Mouse (Mus musculus) telencephalon, adult 2 months (tissue): ENCODE results near the gene Szt2.

Source experiments
- DNase-seq: peaks from one replicate; pipeline ENCODE4 v3.0.0-alpha.2; 2011; ENCODE audit warnings: low read depth, low spot score

Szt2 gene

DNA sequence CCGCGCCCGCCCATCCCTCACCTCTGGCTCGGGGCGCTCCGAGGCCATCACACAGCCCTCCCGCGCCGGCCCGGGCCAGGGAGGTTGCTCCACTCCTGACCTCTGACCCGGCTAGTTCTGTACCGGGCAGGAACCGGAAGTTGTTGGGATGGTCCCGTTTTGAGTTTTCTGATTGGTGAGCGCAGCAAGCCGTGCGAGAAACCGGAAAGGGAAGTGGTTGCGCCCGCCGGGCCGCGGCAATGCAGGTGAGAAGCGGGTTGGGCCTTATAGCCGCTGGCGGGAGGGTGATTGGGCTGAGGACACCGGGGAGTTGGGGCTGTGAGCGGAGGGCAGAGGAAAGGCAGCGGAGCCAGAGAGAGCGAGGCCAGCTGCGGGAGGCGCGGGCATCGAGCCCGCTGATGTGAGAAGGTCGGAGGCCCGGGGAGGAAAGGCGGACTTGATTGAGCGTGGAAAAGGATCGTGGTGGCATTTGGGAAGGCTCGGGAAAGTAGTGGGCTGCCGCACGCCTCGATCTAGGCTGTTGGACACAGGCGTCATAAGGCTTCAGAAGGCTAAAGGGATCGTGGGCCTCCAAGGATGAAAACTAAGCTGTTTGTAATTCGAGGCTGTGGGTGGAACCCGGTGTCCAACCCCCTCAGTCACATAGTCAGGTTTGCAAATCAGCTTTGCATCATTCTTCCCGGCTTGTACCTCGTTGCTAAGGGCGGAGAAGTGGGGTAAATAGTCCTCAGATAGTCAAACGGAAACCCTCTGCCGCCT, at the start of gene Szt2, which contains the start of gene Med8:
TSS of gene Szt2 (minus strand) at position 132 of the 759 bp plus-strand sequence.
TSS of gene Med8 (plus strand) at position 196 of the 759 bp plus-strand sequence.
- DNase-seq, result peak; percentile 95

DNA sequence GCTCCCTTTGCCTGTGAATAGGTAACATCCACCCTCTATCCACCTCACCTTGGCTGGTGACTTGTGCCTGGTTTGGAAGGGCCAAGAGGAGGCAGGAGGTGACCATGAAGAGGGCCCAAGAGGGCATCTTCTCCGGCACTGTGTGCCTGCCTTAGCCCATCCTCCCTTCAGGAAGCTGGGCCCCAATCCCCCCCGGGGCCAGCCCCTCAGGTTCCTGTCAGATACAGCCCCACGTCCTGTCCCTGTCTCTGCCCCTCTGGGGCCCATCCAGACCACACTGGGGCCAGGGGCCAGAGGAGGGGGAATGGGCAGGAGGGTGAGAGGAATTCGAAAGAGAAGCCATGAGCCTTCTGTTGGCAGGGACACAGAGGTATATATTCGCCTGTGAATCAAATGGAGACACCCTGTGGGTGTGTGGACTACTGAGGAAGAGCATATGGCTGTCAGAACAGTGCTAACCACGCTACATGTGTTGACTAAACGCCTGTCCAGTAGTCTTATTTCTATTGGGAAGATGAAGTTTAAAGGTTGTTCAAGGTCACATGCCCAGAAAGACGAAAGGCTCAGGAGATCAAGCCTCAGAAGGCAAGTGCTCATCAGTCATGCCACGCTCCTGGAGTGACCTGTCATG, 48.4 kb upstream of the Szt2 start, which contains the start of gene Mpl:
TSS of gene Mpl (minus strand) at position 169 of the 631 bp plus-strand sequence.
- DNase-seq, result no peak

DNA sequence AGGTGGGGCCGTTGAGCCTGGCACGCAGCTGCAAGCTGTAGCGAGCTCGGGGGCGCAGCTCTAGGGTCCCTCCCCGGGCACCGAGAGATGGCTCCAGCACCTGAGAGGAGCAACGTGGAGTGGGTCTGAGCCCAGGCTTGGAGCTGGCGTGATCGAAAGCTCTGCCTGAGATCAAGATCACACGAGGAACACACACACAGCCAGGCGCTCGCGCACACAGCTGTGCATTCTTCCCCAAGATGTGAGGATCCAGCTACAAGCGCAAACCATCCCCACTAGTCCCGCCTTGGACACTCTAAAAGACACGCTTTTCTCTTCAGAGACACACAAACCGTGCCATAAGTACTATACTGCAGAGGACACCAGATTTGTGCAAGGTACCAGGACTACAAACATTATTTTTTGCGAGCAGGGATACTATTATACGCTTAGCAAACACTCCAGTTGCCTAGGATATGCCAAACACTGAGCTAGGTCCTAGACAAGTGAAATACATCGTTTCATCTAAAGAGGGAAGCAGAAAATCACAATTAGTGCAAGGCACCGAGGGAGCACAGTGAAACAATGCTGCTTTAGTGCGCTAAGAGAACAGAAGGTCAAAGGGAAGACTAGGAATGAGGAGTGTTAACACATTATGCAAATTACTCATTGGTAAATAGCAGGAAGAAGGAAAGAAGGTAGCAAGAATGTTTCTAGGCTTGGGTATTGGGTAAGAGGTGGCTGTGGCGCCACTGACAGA, 37.5 kb upstream of the Szt2 start:
- no peak for DNase-seq

GRCm38 (mm10) chr4:118445781-118446414, 36.8 kb upstream of the Szt2 start:
- no peak for DNase-seq

- DNase-seq, result peak; percentile 58
Observed at GRCm38 (mm10) chr4:118445088-118445487, 36.0 kb upstream of the Szt2 start.

GRCm38 (mm10) chr4:118437829-118438253, 28.8 kb upstream of the Szt2 start:
- DNase-seq, result no peak

DNA sequence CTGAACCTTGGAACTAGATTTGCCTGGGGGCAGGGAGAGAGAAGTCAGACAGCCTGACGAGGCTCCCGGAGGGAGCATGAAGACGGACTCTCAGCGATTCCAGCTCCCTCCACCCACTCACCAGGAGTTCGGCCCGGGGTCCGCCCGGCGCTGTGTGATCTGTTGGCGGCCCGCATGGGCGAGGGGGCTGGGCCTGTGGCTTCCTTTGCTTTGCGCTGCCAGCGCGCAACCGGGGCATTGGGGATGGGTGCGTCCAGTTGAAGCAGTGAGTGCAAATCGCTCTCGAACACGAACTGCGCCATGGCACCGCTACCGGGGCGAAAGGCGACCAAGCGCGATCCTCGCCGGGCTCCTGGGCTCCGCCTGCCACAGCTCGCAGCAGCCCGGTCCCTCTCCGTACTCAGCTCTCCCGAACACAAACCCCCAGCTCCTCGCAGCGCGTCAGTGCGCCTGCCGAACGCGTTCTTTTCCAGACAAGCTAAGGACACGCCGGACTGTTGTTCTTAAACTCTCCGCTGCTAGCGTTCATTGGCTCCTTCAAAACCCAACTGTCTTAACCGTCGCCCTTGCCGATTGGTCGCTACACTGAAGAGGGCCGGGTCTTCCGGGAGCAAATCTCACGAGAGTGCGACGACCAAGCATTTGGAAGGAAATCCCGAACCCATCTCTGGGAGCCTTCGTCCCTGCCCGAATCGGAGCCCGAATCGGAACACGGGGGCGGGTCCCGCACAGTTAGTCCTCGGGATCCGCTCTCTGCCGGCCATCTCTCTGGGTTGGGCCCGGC, 27.9 kb upstream of the Szt2 start, which contains the start of gene Cdc20:
TSS of gene Cdc20 (minus strand) at position 533 of the 784 bp plus-strand sequence.
- peak; percentile 93 for DNase-seq

DNA sequence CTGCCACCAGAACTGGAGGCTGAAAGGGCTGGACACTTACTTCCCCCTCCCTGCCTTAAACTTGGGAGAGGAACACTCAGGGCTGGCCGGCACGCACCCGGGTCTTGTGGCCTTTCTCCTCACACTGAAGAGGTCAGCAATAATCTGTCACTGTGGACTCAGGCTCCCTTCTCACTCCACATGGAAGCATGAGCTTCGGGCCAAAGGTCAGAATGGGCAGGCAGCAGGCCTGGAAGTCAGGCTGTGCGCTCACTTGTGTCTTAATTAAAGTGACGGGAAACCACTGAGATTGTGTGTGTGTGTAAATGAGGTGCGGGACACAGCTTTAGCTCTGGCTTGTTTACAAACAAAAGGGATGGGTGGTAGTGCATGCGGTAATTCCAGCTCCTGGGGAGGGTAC, 23.3 kb upstream of the Szt2 start:
- DNase-seq, result no peak

DNA sequence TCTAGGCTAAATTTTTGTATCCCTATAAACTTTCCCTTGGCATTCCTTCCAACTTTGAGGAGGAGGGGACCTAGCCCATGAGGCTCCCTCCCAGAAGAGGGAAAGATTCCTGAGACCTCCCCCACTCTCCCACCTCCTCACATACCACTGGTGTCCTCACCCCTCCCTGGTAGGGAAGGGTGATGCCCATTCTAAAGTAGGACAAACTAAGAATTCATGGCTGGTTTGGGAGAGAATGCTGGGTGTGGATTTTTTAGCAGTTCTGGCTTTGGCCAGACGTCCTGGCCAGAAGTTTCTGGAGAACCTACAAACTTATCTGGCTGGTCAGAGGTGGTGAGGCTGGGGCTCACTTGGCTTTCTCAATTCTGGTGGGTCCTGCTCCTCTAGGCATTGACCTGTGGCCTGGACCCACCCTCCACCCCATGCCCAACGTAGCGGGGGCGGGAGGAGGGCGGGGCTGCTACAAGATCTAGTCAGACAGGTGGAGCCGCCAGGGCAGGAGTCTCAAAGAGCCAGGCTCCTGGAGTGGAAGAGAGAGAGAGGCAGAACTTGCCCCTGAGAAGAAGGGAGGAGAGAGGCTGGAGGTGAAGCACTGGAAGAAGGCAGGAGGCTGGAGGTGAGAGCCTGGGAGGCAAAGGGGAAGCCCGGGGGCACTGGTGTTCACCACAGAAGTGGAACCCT, 20.3 kb upstream of the Szt2 start:
- no peak for DNase-seq

DNA sequence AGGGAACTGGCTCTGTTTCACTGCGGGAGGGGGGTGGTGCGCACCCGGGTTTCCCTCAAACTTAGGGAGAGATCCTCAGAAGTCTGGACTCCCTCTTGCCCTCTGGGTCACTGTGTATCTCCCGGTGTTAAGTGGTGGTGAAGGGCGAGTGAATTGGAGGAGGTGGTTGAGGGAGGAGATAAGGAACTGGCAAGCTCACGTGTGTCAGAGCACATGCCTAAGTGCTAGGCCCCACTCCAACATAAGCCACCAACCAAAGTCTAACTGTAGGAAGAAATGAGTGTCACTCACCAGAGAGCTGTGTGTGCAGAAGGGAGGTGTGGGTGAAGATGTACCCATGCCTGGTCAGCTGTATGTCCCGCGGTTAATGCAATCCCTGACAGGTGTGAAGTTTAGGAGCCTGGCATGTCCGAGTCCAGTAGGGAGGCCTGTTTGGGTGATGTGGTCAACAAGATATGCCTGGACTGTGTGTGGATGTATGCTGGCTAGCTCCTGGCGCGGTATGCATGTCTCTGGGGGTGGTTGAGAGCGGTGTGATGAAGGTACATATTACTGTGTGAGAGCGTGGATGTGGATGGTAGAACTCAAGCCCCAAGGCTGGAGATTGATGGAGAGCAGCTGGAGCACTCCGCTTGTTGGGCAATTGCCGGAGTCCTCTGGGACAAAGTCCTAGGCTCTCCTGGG, 19.6 kb upstream of the Szt2 start:
- no peak for DNase-seq

DNA sequence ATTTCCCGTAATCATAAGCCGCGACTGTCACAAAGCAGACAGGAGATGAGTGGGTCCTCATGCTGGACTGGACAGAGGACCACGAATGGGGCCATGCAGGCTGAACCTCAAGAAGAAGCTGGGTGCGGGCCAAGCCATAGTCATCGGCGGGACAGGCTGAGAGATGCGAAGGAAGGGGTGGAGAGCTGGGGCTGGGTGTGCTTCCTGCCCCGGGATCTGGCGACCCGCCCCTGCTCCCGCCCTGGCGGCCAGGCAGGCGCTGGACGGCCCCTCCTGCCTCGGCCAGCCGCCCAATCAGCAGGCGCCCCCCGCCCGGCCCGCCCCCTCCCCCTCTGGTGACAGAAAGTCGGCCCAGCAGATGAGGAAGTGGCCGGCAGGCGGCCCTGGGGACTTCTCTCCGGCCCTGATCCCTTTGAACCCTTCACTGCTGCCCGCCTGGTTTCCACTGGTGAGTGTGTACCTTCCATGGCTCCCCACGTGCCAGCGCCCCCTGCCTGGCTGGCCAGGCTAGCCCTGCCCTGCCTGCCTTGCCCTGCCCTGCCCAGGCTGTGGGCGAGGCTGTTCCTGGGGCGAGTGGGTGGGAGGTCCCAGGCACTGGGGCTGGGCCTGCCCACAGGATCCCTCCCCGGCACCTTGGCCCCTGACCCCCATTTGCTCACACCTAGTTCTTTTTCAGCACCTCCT, 18.8 kb upstream of the Szt2 start, which contains the start of gene Elovl1:
TSS of gene Elovl1 (plus strand) at position 326 of the 684 bp plus-strand sequence.
- DNase-seq, result no peak

DNA sequence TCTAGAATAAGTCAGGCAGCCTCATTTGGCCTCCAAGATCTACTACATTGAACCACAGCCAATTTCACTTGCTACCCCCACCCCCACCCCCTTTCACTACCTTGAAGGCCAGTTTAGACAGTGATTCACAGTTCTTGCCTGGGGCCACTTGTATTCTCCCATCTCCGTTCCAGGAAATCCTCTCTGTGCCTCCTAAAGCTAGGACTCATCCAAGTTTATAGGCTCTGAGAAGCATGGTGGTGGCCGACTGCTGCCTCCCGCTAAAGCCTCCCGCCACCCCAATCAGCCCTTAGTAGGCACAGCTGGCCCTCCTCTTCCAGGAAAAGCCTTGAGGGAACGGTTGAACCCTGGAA, 18.3 kb upstream of the Szt2 start:
- no peak for DNase-seq

- DNase-seq, result no peak
Observed at GRCm38 (mm10) chr4:118425374-118425773, 16.3 kb upstream of the Szt2 start.

DNA sequence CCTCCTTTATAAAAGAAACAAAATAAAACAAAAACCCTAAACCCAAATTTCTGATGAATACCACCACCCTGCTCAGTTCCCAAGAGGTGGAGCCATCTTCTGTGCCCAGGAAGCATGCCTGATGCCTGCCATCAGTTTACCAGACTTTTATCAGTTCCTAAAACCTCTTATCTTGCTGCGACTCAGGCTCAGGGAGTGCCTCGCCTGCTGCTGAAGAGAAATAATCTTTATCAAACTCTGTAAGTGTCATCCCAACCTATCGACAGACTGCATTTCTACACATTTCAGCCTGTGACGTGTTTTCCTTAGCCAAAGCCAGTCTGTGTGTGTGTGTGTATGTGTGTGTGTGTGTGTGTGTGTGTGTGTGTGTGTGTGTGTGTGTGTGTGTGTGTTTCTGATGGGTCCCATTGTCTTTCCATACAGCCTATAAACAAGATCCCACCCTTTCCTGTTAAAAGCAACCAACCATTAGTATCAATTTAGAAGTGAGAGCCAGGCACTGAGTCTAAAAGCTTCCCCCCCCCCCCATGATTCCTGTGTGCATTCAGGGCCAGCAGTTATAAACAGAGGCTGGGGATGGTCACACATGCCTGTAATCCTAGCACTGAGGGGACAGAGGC, 15.6 kb upstream of the Szt2 start:
- DNase-seq, result no peak

GRCm38 (mm10) chr4:118421384-118421783, 12.3 kb upstream of the Szt2 start:
- DNase-seq, result no peak

- DNase-seq, result peak; percentile 50
Observed at GRCm38 (mm10) chr4:118417112-118417797, 8.2 kb upstream of the Szt2 start.

- DNase-seq, result peak; percentile 60
Observed at GRCm38 (mm10) chr4:118416329-118416728, 7.3 kb upstream of the Szt2 start.

- no peak for DNase-seq
Observed at GRCm38 (mm10) chr4:118415779-118416178, 6.7 kb upstream of the Szt2 start.
